ENCODE assay signal across 18 mouse cellular contexts in the genomic region with DNA sequence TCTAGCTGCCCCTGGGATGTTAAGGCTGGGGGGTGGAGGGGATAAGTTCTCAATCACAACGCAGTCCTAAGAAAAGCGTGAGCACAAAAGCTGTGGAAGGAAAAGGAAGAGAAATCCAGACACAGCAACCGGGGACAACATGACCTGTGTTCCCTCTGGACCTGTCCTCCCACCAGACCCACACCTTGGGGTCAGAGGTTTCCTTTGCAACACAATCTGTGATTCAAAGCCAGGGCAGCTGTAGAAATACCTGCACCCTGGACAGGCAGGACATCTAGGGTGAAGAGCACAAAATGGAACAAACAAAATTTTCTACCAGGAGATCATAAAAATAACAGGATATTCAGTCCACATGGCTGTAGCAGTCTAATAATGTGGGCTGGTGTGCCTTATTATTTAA.
"Had no signal": no experiment of that assay in that cellular context is flagged by ENCODE, and none has a peak within 500 bp of the region (broad histone marks: within the 10 kb centered on the region; RNA-seq: fewer than 3 reads in every experiment).

No protein-coding gene starts in this region.

- H3K9me3 ChIP-seq: limb, embryonic 12.5 days; limb, embryonic 15.5 days; lung, embryonic 15.5 days; midbrain, embryonic 10.5 days; midbrain, embryonic 13.5 days; neural tube, embryonic 13.5 days had no signal

- H3K36me3 ChIP-seq: limb, embryonic 12.5 days; limb, embryonic 15.5 days; lung, embryonic 15.5 days; midbrain, embryonic 10.5 days; midbrain, embryonic 13.5 days; neural tube, embryonic 13.5 days had no signal

- ATAC-seq: intestine, postnatal 0 days; midbrain, embryonic 13.5 days; midbrain, embryonic 16.5 days had no signal

- H3K4me2 ChIP-seq: limb, embryonic 12.5 days; limb, embryonic 15.5 days; lung, embryonic 15.5 days; midbrain, embryonic 13.5 days; neural tube, embryonic 13.5 days had no signal

- H3K4me1 ChIP-seq: limb, embryonic 15.5 days; lung, embryonic 15.5 days; midbrain, embryonic 10.5 days; midbrain, embryonic 13.5 days had no signal

- DNase-seq: kidney, adult 2 months; kidney, postnatal 25 days; left cerebral cortex, postnatal 4 days; lung, postnatal 36 days; thymus, adult 18-20 months; thymus, postnatal 36 days had no signal

- H3K27me3 ChIP-seq: limb, embryonic 12.5 days; limb, embryonic 15.5 days; lung, embryonic 15.5 days; megakaryocyte, embryonic 14.5 days; midbrain, embryonic 13.5 days; neural tube, embryonic 13.5 days had no signal

- H3K4me3 ChIP-seq: limb, embryonic 12.5 days; limb, embryonic 15.5 days; lung, embryonic 15.5 days; megakaryocyte, embryonic 14.5 days; midbrain, embryonic 10.5 days; midbrain, embryonic 13.5 days; myocyte; neural tube, embryonic 13.5 days had no signal

- H3K9ac ChIP-seq: limb, embryonic 12.5 days; limb, embryonic 15.5 days; liver, embryonic 14.5 days; lung, embryonic 15.5 days; midbrain, embryonic 13.5 days; neural tube, embryonic 13.5 days had no signal

- H3K27ac ChIP-seq: kidney, postnatal 0 days; limb, embryonic 12.5 days; limb, embryonic 15.5 days; liver, embryonic 14.5 days; lung, embryonic 15.5 days; midbrain, embryonic 10.5 days; midbrain, embryonic 13.5 days; neural tube, embryonic 13.5 days had no signal
